Mouse (Mus musculus) ES-CJ7 (cell line): ENCODE results near the gene Rnf145.
"Not testable (repeated sequence)": the region's sequence is repeated elsewhere in the genome, so short reads cannot be mapped to it uniquely, and the experiment has no call there.

Source experiments
- DNase-seq: peaks from one replicate; pipeline ENCODE4 v3.0.0; 2011; ENCODE audit warnings: low read depth, low spot score

Gene Rnf145

GRCm38 (mm10) chr11:44562389-44563135 is 43.8 kb downstream of the Rnf145 start:
- DNase-seq: no peak

DNA sequence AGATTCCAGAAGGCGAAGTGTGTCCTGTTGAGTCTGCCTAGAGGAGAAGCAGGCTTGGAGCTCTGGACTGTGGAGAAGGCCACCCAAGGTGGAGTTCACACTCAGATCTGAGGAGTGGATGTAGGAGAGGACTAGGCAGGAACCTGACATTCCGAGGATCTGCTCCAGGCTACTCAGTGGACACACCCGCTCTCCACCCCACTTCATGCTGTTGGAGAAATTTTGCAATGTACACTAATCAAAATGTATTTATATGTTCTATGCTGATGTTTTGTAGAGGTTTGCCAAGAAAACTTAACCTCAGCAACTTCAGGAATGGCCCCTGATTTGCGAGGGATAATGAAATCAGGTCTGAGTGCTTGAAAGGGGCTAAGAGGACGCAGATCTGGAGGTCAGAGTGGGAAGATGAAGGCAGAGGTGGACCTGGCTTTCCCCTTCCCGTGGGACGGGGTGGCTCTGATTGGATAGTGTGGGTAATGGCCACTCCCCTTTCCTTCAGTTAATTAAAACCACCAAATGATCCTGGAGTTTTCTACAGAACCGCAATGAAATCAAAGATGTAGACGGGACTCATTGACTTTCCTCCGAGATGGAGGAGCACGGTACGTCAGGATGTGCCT is 45.6 kb downstream of the Rnf145 start:
- no peak for DNase-seq

- no peak for DNase-seq
Measured at GRCm38 (mm10) chr11:44564940-44565339, 46.2 kb downstream of the Rnf145 start.

DNA sequence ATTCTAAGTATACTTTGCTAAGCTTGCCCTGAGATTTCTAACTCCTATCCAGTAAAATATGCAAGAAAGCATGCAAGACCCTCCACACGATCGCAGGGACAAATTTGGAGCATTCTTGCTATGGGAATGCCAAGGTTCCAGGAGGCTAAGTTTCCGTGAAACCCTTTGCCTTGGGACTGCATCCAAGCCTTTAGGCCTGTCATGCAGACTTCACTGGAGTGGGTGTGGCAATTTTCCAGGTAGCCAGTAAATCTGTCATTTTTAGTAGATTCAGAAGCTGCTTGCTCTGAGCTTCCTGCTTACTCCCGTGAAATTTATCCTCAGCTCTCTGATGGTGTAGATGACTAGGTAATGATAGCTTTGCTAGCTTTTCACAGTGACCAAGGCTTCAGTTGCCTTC is 51.6 kb downstream of the Rnf145 start:
- DNase-seq: not testable (repeated sequence)

DNA sequence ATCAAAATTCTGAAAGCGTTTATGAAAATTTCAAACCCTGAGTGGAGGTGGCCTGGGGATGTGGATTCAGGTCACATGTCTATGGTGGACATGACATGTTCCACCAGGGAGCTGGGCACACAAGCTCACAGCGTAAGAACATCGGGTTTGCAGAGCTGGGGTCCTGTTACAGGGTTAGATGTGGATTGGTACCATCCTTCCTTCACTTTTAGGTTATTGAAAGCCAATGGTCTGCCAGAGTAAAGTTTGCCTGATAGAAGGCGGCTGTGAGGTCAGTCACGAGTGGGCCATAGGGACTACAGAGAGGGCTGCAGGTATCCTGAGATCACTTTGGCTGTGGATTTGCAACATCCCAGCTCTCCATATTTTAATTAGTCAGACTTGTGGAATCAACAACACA is 54.0 kb downstream of the Rnf145 start:
- no peak for DNase-seq

DNA sequence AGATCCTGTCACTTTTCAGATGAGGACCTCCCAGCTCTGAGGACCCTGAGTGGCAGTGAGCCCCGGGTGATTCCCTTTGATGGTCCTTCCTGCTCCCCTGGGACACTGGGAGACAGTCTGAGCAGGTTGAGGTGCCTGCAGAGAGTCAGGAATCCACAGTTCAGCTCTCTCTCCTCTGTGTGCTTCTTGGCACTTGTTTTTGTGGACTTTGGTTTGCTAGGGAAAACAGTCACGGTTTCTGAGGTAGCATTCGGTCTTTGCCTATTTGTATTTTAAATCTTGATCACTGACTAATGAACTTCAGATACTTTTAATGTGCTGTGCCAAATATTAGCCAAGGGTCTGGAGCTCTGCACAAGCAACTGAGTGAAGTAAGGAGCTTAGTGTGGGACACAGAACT is 54.6 kb downstream of the Rnf145 start:
- no peak for DNase-seq

- no peak for DNase-seq
Measured at GRCm38 (mm10) chr11:44574391-44574790, 55.6 kb downstream of the Rnf145 start.

GRCm38 (mm10) chr11:44574820-44575219 is 56.1 kb downstream of the Rnf145 start:
- no peak for DNase-seq

- no peak for DNase-seq
Measured at GRCm38 (mm10) chr11:44577911-44578310, 59.1 kb downstream of the Rnf145 start.

DNA sequence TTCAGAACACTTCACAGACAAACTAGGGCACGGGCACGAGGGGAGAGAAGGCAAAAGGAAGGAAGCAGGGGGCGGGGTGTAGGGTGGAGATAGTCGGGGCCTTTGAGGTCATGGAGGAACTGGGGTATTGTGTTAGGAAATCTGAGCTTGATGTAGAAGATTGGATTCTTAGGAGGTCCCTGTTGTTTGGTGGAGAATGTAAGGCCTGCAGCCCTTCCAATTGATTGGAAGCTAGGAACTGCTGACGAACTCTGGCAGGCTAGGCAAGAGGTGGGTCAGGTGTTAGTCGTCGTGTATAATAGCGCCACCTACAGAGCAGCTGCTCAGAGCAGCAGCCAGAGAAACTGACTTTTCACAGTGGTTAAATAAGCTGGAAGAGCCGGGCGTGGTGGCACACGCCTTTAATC is 62.5 kb downstream of the Rnf145 start:
- DNase-seq: peak; percentile 87

DNA sequence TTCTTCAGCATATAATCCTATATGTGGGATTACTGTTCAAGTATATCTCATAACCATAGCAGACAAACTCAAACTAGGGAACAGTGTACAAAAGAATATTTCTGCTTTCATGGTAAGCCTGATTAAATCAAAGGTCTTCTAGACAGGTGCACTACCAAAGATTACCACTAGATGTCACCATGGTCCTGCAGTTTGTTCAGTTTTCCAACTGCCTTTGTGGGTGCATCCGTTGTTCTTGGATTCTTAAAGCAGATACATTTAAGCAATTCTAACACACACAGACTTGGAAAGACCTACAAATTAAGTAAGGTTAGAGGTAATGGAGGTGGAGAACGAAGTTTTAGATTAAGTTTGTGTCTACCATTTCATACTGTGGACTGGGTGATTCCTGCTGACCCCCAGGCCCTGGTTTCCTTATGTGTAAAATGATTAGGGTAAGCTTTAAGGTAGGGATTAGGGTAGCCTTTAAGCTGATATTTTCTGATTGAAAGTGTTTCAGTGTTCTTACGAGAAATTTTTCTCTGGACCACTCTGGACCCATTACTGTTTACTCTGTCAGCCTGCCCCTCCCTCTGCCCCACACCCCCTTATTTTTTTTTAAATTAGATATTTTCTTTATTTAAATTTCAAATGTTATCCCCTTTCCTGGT is 67.4 kb downstream of the Rnf145 start:
- peak; percentile 63 for DNase-seq

GRCm38 (mm10) chr11:44593016-44593415 is 74.3 kb downstream of the Rnf145 start:
- peak; percentile 65 for DNase-seq

DNA sequence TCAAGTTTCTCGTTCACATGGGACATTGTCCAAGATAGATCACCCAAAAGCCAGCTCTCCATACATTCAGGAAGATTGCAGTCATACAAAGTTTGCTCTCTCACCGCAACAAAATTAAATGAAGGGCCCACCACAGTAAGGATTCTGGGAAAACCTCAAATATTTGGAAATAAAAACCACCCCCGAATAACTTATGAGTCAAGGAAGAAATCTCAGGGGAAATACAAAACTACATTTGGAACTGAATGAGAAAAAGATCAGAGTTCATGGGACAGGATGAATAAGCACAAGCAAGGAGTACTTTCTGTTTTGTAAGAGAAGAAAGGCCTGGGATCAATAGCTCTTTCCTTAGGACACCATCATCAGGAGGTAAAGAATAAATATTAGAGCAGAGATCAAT is 76.0 kb downstream of the Rnf145 start:
- no peak for DNase-seq

- DNase-seq: peak; percentile 44
Measured at GRCm38 (mm10) chr11:44606881-44607280, 88.1 kb downstream of the Rnf145 start.

DNA sequence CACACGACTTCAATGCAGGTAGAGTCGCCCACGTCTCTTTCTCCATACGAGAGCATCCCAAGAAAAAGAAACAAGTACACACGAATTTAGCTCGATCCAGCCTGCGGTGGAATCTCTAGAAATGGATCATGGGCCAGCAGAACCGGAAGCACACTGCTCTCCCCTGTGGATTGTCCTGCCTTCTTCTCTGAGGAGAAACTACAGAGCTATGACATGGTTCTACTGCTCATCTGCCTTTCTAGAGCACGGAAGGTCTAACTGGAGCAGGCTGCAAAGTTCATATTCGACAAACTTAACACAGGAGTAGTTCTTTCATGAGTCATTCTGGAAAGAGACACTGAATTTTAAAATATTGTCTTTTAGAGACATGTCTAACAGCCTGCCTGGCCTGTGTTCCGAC is 89.9 kb downstream of the Rnf145 start:
- DNase-seq: no peak

DNA sequence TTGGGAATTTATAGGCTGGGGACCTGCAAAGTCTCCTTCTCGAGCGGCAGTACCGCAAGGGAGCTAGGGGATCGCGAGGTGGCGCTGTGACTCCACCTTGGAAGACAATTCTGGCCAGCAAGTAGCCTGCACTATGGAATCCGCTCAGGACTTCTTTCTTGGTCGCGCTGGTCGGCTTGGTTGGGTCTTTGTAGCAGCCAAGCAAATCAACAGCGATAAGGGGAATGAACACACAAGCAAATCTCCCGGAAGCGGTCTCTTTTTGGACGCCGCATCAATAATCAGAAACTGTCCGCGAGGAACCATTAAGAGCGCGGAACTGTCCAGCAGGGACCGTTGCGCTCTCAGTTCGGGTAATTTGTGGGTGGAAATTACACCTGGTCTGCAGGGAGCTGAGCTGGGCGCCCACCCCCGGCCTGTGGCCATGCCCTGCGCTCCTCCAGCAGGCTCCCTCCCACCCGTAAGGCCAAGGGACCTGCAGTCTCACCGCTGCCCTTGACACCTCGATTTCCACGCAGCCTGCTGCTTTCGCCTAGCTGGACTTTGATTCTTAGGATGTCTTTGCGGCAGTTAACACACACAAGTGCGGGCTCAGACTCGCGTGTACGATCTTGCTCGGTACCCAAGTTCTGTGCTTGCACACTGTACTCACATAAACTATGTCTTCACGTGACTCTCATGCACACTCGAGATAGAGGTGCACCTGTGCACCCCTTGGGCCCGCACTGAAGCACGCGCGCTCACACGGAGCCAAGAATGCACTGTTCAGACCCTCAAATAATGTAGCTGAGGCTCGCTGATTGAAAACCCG is 92.4 kb downstream of the Rnf145 start:
- peak; percentile 89 for DNase-seq

GRCm38 (mm10) chr11:44612156-44612555 is 93.4 kb downstream of the Rnf145 start:
- no peak for DNase-seq

- peak; percentile 28 for DNase-seq
Measured at GRCm38 (mm10) chr11:44612681-44613410, 94.1 kb downstream of the Rnf145 start.

DNA sequence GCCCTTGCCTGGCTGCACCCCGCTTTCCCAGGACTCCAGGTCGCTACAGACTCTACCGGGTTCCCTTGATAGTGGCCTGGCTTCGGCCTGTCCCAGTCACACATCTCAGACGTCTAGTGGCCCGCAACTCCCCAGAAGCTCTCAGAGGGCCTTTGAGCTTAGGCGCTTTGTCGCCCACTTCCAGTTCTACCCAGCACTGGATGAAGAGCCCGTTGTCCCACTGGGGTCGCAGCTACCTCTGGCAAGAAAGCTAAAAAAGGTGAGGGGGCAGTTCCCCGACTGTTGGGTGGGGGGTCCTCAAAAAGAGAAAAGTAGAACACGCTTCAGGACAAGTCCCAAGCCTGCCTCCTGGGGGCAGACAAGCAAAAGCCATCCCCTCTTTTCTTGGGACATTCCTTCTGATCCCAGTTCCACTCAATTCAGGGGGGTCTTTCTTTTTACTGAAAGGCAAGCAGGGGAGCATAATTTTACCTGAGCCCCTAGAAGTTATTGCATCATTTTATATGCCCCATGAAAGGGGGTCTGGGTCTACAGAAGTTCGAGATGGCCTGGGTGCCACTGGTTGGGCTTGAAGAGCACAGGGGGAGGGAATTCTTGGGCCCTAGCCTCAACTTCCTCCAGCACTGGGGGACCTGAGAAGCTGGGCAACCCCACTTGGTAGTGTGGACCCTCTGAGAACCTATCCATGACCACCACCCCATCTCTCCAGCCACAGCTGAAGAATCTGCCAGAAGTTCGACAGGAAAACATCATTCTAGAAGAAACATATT is 94.8 kb downstream of the Rnf145 start:
- peak; percentile 42 for DNase-seq
